Mouse (Mus musculus) cerebellum, adult (tissue): Measurements from ENCODE around the gene Cadm1.

Experiments used
- ATAC-seq: cut with Nextera tagmentation; 2 replicates; pipeline ENCODE4 v1.9.2; 2017; ENCODE audit warnings: mild to moderate bottlenecking, moderate library complexity, mixed read lengths; ENCODE audit not compliant: insufficient number of reproducible peaks, low FRiP score, low TSS enrichment

Cadm1 gene

DNA sequence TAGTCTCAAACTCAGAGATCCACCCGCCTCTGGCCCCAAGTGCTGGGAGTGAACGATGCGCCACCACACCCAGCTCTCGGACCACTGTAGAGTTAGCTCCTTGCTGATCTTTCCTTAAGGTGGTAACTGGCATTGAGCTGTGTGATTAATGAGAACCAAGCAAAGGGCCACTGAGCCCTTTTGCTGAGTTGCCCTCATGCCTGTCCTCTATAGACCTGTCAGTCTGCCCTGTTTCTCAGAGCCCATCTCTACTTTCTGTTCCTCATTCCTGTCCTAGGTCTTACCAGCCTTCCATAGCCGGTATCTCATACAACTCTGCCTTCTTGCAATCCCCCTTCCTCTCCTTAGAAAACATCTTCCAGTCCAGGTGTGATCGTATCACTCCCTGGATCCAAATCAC, 242.8 kb downstream of the Cadm1 start:
- ATAC-seq, result no peak

DNA sequence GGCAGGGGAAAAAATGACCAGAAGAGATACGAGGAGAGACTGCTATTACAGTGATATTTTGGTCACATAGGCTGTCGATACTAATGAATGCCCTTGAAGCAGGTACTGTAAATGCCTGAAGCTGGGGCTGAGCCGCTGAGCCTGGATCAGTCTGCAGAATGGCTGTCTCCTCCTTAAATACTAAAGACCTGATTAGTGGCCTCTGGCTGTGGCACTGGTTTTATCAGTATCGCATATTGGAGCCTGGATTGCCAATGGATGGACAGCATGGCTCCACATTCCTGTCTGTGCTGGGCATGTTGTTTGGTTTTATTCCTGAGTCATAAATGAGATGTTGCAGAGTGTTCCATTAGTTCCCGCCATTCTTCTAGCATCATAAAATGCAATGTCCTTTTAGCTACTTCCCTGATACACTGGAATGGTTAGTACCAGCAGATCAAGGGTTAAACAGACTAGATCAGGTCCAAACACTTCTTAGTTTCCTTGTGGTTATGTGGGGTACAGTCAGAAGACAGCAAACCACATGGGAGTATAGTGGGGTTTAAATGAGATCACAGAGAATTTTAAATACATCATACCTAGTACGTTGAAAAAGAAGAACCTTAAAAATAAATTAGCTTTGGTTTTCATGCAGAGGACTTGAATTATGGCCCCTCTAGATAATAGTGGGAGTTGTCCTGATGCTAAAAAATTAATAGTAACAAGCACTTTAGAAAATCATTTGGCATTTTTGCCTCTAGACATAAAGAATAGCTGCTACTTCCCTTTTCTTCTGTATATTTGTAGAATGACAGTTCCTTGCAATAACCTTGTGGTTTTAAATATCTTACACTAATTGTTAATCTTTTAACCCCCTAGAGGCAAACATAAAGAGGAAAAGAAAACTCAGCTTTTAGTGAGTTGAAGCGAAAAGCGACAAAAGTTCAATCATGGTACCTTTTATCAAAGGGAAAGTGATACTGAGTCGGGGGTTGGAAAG, 247.3 kb downstream of the Cadm1 start:
- no peak for ATAC-seq

DNA sequence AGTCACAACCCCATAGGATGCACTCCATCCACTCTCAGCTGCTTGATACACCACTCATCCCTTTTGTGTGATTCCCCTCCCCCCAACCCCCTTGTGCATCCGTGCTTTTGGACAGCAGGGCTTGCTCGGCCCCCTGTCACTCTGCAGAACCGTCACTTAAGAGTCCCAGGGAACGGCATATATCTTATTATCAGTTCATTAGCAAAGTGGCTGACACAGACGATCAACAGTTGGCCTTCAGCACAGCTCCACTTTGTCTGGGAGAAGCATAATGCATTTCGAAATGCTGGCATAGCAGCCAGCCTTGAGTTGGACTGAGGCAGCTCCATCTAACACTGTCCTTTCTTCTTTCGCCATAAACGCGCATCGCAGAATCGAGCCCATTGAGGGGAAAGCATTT, 248.5 kb downstream of the Cadm1 start:
- ATAC-seq, result no peak

DNA sequence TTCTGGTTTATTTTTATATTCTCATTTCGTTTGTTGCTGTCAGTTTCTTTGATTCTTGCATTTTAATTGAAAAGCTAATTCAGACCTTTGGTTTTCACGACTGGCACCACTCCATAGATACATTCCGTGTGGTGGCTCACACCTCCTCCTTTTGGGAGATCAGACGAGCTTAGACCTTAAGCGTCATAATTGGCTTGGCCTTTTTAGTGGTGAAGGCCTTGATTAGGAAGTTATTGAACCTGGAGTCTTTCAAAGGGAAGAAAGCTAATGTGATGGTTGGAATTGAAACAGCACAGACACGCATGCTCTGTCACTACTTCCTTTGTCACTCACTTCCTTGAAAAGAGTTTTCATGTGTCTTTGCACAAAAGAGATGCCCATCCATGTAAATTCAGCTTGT, 249.3 kb downstream of the Cadm1 start:
- no peak for ATAC-seq

DNA sequence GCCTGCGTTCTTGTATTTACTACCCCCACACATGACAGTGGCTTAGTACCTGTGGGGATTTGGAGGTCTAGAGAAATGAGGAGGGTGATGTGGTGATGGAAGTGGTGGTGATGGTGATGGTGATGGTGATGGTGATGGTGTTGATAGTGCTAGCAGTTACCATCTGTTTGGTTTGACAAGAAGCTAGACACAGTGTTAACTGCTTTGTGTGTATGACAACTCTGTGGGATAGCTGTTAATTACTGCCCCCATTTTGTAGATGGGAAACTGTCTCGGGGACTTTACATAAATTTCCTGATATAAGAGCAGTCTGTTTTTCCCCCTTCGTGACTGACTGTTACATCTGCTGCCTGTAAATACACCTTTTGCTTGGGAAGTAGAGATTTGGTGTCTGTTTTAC, 256.7 kb downstream of the Cadm1 start:
- no peak for ATAC-seq

DNA sequence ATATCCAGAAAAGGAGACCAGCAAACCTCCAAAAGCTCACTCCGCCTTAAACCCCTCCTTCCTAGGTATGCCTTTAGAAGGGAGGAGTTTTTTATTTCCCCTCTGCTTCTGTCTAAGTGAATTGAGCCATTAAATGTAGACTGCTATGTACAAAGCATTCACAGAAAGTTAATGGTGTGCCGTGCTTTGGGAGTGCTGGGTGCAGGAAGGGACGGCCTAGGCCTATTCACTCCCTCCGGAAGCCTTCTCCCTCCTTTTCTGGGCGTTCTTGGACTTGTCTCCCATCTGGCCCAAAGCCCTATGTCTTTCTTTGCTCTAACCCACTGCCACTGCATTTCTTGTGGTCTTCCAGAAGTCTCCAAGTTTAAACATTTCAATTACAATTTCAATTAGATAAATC, 268.5 kb downstream of the Cadm1 start:
- ATAC-seq, result no peak

DNA sequence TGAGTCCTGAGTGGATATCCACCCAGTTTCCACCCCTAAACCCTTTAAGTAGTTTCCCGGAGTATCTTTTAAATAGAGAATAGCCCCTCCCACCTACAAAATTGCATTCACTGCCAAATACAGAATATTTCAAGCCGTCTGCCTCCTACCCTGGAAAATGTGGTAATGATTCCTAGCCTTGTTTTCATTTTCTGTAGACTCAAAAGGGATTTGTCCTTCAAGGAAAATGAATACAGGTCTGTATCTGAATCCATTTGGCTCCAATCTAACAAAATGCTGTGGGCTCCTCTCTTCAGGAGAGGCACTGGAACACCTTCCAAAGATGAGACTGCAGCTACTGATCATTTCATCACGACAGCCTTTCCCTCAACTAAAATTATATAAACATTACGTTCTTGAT, 271.3 kb downstream of the Cadm1 start:
- no peak for ATAC-seq

DNA sequence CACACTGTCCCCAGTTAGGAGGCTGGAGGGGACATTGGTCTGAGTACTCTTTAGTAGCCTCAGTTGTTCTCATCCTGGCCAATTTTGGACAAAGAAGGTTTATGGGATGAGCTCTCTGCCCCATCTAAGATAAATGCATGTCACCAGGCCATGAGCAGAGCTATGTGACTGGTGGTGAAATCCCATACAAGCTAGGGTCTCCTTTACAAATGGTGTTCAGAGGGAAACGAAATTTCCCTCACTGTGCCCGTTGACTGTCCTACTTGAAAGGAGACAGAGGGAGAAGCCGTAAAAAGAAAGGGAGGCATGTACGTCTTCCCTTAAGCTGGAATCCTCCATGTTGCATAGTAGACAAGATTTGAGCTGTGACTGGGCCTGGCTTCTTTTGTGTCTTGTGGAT, 272.6 kb downstream of the Cadm1 start:
- no peak for ATAC-seq

DNA sequence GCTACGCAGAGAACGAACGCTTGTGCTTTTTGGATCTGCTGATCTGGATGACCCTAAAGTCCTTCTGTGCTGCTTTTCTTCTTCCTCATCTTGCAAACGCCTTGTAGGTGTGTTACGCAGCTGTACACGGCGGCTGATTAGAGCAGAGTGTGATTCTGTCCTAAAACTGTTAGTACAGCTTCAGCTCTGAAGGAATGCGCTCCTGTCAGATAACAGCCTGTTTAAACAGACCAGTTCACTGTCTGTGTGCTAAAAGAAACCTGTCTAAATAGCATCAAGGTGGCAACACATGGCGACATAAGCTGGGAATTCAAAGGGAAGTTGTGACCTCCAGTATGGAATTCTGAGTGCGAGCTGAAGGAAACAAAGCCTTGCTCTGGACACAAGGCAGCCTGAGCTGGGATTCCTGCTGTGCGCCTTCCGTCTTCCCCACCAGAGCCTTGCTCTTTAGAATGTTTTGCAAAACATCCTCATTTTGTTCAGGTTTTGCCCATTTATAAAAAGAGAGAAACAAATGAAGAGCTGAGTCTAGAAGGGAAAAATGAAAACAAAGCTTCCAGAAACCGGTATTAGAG, 273.6 kb downstream of the Cadm1 start:
- ATAC-seq, result no peak

DNA sequence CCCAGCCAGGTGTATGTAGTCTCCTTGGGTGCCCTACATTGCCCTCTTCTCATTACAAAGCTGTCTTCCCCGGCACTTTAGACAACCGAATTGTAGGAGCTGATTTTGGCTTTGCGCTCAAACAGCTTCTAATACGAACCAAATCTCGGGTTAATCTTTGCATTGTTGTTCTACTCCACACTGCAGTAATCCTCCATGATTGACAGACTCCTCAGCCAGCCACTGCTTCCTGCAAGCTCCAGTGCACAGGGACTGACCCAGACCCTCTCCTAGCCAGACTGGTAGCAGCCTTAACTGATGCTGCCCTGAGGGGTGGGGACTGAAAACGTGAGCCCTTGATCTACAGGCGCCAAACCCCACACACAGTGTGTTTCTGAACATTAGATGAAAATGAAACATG, 275.7 kb downstream of the Cadm1 start:
- ATAC-seq, result no peak

DNA sequence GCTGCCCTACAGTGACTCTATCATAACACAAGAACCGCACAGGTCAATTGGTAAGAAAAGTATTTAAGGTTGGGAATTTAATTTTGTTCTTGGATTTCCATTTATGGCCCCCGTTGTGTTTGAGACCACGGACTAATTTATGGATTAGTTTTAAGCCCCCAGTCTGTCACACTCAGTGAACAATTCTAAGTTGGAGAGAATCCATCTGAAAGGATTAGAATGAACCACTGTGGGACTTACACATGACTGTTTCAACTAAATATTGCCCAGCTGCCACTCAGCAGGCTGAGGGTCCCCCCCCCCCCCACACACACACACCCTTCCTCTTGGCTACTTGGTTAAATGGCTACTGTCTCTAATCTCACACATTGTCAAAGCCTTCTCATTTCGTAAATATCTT, 295.7 kb downstream of the Cadm1 start:
- no peak for ATAC-seq

DNA sequence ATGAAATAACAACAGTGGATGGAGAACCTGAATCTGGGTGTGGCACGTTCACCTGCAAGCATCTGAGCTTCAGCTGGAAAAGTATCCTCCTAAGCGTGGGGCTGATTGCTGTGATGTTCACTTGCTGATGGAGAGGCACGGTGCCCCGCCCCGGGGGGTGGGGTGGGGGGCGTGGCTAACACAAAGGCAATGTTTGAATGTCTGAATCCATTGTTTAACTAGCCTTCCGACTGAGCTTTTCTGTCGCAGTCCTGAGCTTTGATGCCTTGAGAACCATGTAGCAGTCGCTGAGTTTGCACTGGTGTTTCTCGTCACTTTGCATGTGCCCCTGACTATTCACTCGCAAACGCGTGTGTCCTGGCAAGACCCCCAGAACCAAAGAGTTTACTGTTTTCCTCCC, 298.8 kb downstream of the Cadm1 start:
- no peak for ATAC-seq

DNA sequence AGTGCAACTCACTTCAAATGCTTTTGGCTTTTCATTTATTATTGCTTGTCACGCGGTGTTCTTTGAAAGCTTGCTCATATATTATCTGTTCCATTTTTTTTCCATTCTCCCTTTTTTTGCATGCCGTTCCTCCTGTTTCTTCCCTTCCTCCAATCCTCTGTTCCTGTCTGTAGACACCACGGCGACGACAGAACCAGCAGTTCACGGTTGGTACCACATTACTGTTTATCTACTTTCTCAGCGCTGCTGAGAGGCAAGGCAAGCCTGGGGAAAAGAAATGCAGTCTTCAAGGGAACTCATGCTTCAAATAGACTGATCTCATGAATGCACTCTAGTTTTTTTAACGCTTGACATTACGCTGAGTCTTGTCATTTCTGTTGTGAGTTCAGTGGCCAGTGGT, 299.2 kb downstream of the Cadm1 start:
- no peak for ATAC-seq

DNA sequence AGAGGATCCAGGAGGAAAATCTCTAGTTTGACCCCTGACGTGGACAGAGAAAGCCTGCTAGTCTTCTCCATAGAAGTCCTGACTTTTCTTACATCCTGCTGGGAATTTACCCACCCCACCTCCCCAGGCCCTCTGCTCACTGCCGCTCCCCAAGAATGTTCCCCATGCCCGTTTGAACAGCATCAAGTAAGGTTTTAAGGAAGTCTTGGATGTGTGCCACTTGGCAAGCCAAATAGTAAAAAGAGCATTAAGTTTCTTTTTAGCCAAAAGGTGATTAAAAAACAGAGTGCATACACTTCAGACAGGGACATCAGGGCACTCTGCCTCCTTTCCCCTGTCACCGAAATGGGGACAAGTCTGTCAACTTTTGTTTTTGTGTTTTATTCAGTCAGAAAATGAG, 299.9 kb downstream of the Cadm1 start:
- ATAC-seq, result no peak

DNA sequence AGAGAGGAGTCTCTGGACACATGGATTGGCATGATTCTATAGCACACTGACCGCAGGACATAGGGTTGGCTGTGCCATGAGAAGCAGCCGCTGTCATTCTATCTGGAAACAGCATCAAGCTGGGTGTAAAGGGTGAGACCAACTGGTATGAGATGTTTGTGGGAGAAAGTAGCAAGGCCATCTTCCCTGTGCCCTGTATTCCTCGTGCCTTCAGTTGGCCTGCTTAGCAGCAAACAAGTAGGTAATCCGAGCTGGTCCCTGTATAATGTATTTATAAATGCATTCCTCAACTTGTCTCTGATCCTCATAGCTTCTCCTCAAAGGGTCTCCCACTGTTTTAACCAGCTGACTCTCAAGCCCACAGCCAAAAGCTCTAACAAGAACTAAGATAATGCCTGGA, 301.4 kb downstream of the Cadm1 start:
- ATAC-seq, result no peak

DNA sequence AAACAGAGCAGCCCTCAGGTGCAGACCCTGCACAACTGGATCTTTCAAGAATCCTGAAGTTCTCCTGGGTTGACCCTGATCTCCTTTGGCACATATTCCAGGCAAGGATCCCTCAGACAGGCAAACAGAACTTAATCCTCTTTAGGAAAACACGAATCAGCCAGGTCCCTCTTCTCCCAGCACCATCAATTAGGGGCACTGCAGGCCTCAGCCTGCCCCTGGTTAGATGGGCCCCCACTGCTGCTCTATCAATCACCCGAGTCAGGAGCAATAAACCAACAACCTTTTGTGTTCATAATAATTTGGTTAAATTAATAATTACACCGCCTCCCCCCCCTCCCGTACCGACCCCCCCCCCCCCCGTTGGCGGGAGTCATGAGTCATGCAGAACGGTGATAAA, 308.2 kb downstream of the Cadm1 start:
- ATAC-seq, result no peak

DNA sequence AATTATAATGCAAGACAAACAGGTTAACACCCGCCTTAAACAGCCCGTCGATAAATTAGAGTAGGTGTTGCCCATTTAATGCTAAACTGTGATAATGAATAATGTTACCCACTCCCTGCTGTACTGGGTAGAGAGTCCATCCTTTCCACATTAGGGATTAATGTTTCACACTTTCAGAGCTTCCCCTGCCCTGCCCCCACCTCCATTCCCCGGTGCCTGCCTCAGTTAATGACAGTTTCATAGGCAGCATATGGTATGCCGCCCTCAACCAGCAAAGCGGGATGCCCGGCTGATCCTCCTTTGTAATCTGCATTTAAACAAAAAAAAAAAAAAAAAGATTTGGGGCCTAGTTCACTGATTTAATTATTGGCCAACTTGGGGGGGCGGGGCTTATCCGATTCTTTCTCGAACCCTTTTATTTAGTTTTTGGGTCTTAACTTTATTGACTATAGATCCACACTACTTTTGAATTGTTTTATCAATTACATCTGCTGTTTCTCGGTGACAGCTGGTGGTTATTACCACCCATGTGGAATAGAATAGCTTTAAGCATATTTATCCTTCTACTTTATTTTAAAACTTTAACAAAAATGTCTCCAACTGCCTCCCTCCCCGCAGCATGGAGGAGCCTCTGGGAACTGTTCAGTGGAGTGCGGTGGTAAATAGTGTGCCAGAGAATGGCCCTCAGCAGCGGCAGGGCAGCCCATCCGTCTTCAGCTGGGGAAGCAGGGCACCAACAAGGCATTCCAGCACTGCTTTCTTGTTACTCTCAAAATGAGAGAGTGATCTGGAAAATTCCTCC, 309.1 kb downstream of the Cadm1 start:
- no peak for ATAC-seq

DNA sequence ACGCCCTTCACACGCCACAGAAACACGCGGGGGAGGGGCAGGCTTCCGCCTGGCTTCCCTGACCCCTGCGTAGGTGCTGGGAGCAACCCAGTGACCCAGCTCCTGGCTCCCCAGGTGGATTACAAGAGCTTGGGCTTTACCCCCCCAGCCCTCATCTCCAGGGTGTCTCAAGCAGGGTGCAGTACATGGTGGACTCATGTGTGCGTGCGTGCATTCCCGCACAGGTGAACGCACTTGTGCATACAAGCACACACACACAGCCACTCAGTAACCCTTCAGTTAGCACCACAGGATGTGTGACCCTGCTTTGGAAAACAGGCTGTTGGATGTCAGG, 309.7 kb downstream of the Cadm1 start:
- ATAC-seq, result no peak

DNA sequence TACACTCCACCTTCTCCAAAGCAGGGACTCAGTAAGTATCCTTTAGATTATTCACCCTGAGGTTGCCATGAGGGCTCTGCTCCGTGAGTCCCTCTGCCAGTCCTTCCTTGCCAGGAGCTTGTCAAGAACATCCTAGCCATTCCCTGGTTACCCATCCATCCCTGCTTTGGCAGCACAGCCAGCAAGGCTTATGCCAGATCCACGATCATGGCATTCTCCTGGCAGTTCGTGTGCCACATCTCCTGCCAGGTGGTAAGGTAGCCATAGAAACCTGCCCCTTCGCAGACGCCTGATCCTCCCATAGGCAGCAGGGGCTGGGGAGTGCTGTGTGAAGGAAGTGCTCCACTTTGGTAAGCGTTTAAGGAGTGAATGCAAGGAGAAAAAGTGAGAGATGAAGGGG, 313.4 kb downstream of the Cadm1 start:
- ATAC-seq, result peak; percentile 54; the same call in 1 of the 2 replicates

DNA sequence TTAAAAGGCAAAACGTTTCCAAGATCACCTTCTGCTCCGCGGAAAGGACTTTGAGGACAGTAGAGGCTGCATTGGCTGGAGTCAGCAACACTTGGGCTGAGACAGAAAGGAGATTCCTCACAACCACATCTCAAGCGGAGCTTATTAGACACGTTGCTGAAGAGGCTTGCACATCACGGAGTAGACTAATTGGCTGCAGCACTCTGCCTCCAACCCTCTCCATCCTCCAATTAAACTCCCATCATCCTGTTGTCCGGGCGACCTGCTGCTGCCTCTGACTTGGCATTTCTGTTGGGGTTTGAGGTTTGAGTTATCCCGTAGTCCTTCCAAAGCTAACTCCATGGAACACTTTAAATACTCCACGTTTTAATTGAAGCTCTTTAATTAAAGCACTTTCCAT, 316.3 kb downstream of the Cadm1 start:
- ATAC-seq, result no peak

DNA sequence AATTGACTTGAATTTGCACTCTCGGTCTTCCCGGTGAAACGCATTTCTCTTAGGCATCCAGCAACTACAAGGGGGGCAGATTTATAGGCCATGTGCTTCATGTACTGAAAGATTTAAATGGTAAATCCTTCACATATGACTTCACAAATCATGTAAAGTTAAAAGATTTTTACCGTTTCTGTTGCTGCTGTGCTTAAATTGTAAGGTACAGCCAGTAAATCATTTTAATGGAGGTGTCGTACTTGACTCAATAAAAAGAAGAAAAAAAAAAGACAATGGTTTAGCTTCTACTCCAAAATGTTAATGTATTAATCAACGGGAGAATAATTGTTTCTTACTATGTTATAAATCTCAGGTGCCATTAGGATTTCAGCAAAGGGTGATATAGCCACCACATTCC, 317.0 kb downstream of the Cadm1 start:
- ATAC-seq, result no peak
